Mouse (Mus musculus) spleen, postnatal 14 days (tissue): ENCODE results near the gene Eif2b2.

Source experiments
- DNase-seq, 2 experiments: peaks; one replicate each; pipeline ENCODE4 v3.0.0; 2021 to 2022; ENCODE audit warnings: low spot score in 2 of 2

Eif2b2 gene

DNA sequence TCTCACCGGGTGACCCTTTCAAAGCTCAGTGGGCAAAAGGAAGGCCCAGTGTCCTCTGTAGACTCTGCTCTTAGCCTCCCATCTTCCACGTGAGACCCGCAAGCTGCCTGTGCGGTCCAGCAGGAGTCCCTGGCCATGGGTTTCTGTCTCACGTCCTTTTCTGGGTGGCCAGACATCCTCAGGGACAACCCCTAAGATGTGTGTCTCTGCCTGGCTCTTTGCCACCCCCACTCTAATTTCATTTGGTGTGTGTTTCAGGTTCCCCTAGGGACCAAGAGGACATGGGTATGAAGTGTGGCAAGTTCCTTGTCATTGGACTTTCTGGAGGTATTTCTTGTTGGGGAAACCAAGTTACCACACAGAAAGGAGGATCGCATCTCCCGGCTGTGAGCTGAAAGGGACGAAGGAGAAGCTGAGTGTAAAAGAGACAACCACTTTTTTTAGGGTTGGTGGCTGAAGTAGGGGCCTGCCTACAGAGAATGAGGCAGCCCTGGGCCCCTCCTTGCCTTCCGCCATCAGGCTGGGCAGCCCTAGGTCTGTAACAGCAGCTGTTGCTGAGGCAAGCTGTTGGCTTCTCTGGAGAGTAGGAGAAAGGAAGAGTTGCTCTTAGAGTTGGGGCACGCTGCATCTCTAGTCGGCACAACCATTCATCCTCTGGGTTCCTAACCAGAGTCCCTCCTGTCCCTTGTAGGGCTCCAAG lies 25.2 kb upstream of the Eif2b2 start:
- DNase-seq = no peak

- DNase-seq = no peak
Observed at GRCm38 (mm10) chr12:85194623-85195018, 24.7 kb upstream of the Eif2b2 start.

- DNase-seq = no peak
Observed at GRCm38 (mm10) chr12:85195086-85195485, 24.2 kb upstream of the Eif2b2 start.

GRCm38 (mm10) chr12:85196191-85196590 lies 23.1 kb upstream of the Eif2b2 start:
- DNase-seq = no peak

GRCm38 (mm10) chr12:85197371-85197770 lies 21.9 kb upstream of the Eif2b2 start:
- DNase-seq = no peak

DNA sequence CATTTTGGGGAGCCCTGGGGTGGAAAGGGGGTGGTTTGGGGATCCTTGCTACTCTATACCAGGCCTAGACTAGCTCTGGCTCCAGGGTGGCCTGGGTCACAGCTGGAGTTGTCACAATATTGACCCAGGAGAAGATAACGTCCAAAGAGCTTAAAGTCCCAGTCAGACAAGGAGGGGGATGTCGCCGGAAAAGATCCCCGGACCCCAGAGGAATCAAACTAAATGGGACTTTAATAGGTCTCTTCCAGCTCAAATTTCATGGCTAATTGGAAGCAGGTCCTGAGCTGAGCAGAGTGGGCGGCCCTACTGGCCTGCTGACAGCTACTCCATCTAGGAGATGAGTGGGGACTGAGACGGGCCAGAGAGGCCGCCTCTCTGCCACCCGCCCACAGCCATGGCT lies 21.3 kb upstream of the Eif2b2 start:
- no peak for DNase-seq

DNA sequence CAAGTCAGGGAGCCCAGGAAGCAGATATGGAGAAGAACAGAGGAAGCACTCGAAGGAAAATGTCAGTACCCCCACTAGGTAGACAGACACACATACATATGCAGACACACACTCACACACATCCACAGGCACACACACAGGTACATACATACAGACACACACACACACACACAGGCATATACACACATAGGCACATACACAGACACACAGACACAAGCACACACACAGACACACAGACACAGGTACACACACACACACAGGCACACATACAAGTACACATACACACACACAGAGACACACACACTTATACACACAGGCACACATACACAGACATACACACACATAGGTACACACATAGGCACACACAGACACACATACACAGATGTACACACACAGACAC lies 19.3 kb upstream of the Eif2b2 start:
- DNase-seq = no peak

DNA sequence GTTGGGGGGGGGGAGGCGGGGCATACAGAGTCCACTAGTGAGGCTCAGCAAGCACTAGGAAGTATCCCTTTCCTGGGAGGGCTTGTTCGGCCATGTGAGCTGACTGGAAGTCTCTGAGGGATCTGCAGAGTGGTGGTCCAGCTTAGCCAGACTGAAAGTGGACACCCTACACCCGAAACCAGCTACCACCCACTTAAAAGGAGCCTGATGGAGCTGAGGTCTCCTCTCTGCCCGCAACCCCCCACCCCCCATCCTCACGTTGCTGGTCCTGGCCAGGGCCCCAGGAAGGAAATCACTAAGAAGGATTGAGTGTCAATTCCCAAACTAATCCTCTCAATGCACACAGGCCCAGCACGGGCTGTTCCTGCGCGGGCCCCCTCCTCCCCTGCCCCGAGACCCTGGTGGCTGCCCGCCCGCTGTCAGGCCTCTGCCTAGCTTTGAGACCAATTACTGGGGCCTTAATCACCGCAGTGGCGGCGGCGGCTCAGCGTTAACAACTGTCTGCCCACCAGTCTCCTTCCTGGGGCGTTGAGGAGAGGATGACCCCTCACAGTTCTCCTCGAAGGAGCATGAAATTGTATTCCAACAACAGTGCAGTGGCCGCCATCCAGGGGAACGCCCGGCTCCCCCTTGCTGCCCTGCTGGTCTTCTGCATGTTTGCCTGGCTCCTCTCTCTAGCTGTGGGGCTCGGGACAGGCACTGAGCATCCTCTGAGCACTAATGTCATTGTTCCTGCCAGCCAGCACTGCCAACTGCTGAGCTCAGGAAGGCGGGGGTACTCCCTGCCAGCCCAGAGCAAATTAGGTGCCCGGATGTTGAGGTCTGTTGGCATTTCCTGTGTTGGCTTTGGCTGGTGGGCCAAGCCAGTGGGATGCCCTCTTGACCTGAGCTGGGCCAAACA lies 18.1 kb upstream of the Eif2b2 start:
- DNase-seq = no peak

DNA sequence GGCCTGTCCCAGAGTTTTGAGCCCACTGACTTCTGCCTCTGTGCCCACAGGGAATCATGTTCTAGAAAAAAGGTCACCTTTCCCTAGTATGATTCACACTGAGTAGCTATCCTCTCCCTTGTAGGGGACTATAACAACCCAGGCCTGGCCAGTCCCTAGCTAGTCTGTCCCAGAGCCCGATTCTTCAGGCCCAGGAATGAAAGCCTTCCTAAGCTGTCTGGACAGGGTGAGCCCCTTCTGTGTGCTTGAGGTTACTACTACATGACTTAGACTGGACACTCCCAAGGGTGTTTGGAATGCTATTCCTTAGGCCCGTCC lies 17.5 kb upstream of the Eif2b2 start:
- no peak for DNase-seq

DNA sequence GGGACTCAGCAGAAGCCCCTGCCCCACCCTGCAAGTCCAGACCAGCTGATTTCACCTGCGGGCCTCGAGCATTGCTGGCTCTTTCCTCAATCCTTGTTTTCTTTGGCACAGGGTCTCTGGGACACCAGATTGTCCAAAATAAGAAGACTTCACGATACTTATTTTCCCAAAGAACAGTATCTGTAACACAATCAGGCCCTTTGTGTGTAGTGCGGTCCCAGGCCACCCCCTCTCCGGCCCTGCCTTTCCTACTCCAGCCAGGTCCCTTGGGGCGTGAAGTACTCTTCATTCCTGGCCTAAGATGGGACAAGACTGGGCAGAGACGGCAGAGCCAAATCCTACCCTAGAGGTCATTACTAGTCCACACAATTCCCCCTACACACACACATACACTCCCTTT lies 17.1 kb upstream of the Eif2b2 start:
- DNase-seq = no peak

- no peak for DNase-seq
Observed at GRCm38 (mm10) chr12:85203699-85204098, 15.6 kb upstream of the Eif2b2 start.

GRCm38 (mm10) chr12:85204105-85204504 lies 15.2 kb upstream of the Eif2b2 start:
- DNase-seq = no peak

DNA sequence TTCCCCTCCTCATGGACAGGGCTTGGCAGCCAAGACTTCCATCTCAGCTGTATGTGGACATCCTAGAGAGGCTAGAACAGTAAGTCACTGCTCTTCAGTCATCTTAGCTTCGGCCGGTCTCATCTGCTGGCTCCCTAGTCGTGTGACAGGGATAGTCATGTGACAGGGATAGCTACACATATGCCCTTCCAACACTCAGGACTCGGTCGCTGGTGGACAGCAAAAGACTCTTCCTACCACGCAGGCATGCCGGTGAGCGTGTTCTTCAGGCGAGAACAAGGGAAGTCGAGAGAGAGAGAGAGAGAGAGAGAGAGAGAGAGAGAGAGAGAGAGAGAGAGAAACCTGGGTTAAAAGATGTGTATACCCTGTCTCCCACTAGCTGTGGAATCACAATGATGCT lies 13.9 kb upstream of the Eif2b2 start:
- no peak for DNase-seq

- no peak for DNase-seq
Observed at GRCm38 (mm10) chr12:85208687-85209199, 10.5 kb upstream of the Eif2b2 start.

DNA sequence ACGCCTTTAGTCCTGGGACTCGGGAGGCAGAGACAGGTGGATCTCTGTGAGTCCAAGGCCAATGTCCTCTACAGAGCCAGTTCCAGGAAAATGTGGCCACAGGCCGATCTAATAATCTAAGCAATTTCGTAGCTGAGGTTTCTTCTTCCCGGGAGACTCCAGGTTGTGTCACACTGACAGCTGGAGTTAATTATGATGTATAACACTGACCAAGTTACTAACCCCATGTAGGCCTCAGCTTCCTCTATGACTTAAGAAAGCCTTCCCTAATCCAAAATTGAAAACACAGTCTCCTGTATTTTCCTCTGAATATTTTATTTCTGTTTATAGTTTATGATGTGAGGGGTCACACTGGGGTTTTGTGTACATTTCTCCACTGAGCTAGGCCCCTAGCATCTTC lies 4.2 kb upstream of the Eif2b2 start:
- DNase-seq = no peak

DNA sequence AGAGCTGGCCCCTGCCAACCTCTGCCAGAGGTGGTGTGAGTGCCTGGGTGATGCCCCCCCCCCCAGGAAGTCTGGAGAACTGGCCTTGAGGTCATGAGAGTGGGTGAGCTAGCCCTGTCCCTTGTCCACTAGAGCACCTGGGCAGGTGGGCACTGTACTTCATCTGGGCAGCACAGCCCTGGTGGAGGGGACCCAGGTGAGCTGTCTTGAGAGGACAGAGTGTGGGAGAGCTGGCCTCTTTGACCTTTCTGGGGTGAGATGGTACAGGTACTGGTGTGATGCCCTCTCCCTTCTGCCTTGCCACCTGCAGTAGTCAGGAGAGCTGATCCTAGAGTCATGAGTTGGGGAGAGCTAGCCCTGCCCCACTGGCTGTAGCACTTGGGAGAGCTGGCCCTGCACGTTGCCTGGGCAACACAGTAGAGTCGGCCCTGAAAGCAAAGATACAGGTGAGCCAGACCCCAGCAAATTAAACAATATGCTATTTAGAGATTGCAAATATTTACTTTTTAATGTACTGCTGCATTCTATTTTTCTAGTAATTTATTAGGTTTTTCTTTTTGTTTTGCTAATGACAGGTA lies 1.5 kb upstream of the Eif2b2 start:
- no peak for DNase-seq

DNA sequence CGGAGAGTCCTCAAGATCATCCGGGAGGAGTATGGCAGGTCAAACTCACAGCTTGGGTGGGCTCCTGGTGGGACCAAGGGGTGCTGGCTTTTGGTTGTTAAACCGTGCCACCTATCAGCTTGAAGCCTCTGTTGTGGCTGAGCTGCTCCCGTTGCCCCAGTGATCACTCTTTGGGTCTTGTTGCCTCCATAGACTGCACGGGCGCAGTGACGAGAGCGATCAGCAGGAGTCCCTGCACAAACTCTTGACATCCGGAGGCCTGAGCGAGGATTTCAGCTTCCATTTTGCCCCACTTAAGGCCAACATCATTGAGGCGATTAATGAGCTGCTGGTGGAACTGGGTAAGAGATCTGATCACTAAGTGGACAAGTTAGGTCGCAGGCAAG lies 617 bp downstream of the Eif2b2 start:
- peak in 1 of 2 experiments; percentile 13 for DNase-seq

DNA sequence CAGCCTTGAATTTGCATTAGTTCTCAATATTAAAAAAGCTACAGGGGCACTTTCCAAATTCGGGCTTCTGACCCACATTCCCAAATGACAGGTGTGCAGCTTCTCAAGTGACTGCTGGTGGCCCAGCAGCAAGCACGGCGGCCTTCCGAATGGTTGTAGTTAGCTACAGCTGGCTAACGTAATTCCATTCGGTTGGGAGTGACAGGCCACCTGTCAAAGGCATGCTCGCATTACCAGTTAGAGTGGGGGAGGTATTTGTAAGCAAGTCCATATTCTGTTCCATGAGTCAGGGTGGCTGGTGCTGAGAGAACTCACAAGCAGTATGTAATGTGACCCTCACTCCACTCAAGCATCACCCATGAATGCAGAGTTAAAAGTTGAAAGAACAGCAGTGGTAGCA lies 7.9 kb downstream of the Eif2b2 start:
- DNase-seq = no peak

DNA sequence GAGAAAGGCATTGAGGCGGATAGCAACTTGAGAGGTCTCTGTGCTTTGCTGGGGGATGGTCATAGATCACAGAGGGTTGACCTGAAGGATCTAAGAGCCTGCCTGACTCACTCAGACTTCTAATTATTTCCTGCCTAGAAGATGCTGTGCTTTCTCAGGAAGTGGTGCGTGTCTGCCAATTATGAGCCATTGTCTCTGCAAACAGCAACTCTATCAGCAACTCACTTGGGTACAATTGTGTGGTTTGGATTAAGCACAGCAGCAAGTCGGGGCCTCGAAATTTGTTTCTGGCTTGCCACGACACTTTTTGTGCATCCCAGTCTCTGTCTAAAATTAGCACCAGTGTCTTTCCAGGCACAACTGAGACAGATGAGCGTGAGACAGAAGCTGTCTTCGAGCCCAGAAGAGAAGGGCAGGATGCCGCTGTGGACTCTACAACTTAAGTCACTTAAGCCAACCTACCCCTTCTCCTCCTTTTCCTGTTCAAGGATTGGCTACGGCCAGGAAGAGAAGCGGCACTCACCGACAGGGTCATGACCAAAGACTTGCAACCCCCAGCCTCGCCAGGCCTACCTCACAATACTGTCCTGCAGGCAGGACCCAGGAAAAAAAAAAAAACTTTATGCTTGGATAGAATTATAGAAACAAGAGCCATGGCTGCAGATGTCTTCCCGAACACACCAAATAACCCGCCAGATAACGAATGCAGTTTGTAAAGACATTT lies 8.8 kb downstream of the Eif2b2 start:
- no peak for DNase-seq

GRCm38 (mm10) chr12:85233376-85234358 lies 14.4 kb downstream of the Eif2b2 start:
- DNase-seq = no peak

DNA sequence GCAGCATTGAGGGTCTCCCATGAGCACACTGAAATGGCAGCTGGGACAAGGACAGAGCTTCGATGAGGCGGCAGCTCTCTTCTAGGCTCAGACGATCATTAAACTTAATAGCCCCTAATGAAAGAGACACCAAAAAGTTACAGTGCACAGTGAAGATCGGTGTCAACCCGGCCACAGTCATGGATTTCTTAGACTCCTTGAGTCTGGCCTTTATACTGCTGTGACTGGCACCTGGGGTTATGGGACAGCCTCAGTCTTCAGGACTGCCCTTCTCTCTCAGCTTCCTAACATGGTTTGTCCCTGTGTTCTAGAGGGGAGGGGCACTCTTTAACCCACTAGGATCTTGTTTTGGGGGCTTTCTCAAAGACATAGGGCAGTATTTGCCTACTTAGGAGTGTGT lies 18.3 kb downstream of the Eif2b2 start:
- no peak for DNase-seq
